ENCODE assay signal across 8 mouse cellular contexts in the genomic region with DNA sequence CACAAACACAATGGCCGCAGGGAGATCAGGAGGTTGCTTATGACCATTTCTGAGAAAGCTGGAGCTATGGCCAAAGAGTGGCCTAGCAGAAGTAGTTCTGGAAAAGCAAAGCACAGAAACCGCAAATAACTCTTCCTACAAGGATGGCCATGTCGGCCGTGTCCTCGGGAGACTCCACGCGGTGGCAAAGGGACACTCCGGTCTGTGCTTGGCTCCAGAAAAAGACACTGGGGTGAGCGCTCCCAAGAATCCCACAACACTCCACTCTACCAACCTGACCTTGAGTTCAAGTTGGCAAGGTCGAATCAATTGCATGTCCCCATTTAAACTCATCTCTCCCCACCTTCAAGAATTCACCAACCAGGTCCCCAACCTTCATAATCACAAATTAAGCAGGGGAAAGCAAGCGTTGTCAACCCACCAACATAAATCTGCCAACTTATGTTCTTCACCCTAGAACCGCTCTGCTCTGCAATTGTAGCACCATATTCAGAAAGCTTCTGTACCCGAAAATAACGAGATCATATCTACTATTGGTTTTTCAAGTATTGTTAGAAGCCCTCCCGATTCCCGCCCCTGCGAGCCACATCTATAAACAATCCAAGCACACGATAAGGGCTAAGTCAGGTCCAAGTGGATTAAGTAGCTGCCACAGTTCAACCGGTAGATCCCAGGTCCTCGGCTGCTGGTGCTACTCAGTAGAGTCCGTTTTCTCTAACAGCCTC. TPM values are rescaled to one million over a fixed set of nuclear protein-coding genes. Genes with fewer than 3 reads are reported as not detected.
DNase-seq lines count a peak whose midpoint lies in the region; ATAC-seq and TF ChIP-seq lines count a peak whose summit lies in the region.

No protein-coding gene starts in this region.

- TF ChIP-seq RAD21 in CH12.LX (IDR thresholded peaks at IDR 0.05; ENCODE audit: low read depth, low read length), result no peak

- H3K4me3 ChIP-seq in CH12.LX (replicated peaks in 1 of 3; ENCODE audit: low read depth in 2 of 3, low read length in 2 of 3, poor library complexity in 1 of 3), result peak overlapping the region in 1 of 3 experiments; percentile 84
- H3K4me3 ChIP-seq in heart, postnatal 0 days (ENCODE audit: low read depth, low read length), result peak overlapping the region; percentile 75
- H3K4me3 ChIP-seq in liver, embryonic 11.5 days (ENCODE audit: low read depth, low read length), result peak overlapping the region; percentile 93
- peak overlapping the region; percentile 97 for H3K4me3 ChIP-seq in small intestine, adult 2 months (ENCODE audit: low read depth, low read length)

- TF ChIP-seq CTCF in CH12.LX (conservative IDR thresholded peaks at IDR 0.05 in 1 of 2, IDR thresholded peaks at IDR 0.05 in 1 of 2; ENCODE audit: low read depth in 2 of 2, low read length in 2 of 2), result no peak
- peak; percentile 18; the same call in 1 of the 2 replicates for TF ChIP-seq CTCF in heart, postnatal 0 days (IDR thresholded peaks at IDR 0.05; ENCODE audit: low read depth)
- no peak for TF ChIP-seq CTCF in small intestine, adult 2 months (IDR thresholded peaks at IDR 0.05; ENCODE audit: extremely low read depth, insufficient read length, insufficient replicate concordance, low read depth, low read length)

- TF ChIP-seq EP300 in CH12.LX (IDR thresholded peaks at IDR 0.05; ENCODE audit: low read length), result no peak
- no peak for TF ChIP-seq EP300 in heart, postnatal 0 days (IDR thresholded peaks at IDR 0.05; ENCODE audit: low read depth)

- no peak for ATAC-seq in heart, postnatal 0 days (ENCODE audit: insufficient read depth, low read depth)
- no peak for ATAC-seq in liver, embryonic 11.5 days (replicated peaks; ENCODE audit: low FRiP score)
- ATAC-seq in activated CD4-positive, CD25-positive, alpha-beta regulatory T cell, adult 4 months, result no peak

- peak overlapping the region; percentile 89 for H3K4me2 ChIP-seq in CH12.LX (ENCODE audit: insufficient read depth, low read depth, poor library complexity, severe bottlenecking)
- H3K4me2 ChIP-seq in heart, postnatal 0 days (ENCODE audit: low read depth, low read length), result peak overlapping the region; percentile 100
- peak overlapping the region; percentile 98 for H3K4me2 ChIP-seq in liver, embryonic 11.5 days

- peaks cover 0 to 16% of the 10 kb centered on the region in 2 experiments; a peak in 2 of 4 replicates for H3K4me1 ChIP-seq in CH12.LX (ENCODE audit: control insufficient read depth in 1 of 2, insufficient read depth in 2 of 2)
- 0 out of 2 replicates have a peak, but pooled peaks cover 6% of the 10 kb centered on the region for H3K4me1 ChIP-seq in heart, postnatal 0 days (ENCODE audit: control insufficient read depth, insufficient read depth)
- H3K4me1 ChIP-seq in liver, embryonic 11.5 days (replicated peaks; ENCODE audit: control insufficient read depth, insufficient read depth, low read length), result peaks cover 9% of the 10 kb centered on the region
- H3K4me1 ChIP-seq in small intestine, adult 2 months (ENCODE audit: control insufficient read depth, insufficient read depth, insufficient read length, low read length), result peaks cover 5% of the 10 kb centered on the region

- dilution Hi-C loops in CH12.LX (cut with MboI; ENCODE audit: extremely low pct_ligation_motif_present, extremely low pct_unique_long_range_greater_than_20kb, low sequenced_read_pairs), result no loop called here

- in situ Hi-C loops in CH12.LX (cut with MboI; ENCODE audit: low pct_ligation_motif_present, low pct_unique_long_range_greater_than_20kb, low sequenced_read_pairs), result loop anchor here (10.0 kb wide), 1 partner anchor 48 kb away; a partner anchor contains a TSS

- no peak overlapping the region for H3K27ac ChIP-seq in CH12.LX (ENCODE audit: insufficient read depth, low read depth)
- peak overlapping the region; percentile 83; the same call in 1 of the 2 replicates for H3K27ac ChIP-seq in heart, postnatal 0 days (ENCODE audit: low read depth)
- H3K27ac ChIP-seq in liver, embryonic 11.5 days (ENCODE audit: low read depth, low read length), result peak overlapping the region; percentile 93
- peak overlapping the region; percentile 99 for H3K27ac ChIP-seq in small intestine, adult 2 months (ENCODE audit: insufficient read depth, low read depth, low read length)

- peaks cover 6% of the 10 kb centered on the region for H3K9me3 ChIP-seq in CH12.LX (replicated peaks; ENCODE audit: low read length)
- no peaks in the 10 kb centered on the region for H3K9me3 ChIP-seq in heart, postnatal 0 days (replicated peaks; ENCODE audit: control insufficient read depth, low read length)
- H3K9me3 ChIP-seq in liver, embryonic 11.5 days (ENCODE audit: control insufficient read depth, low read length), result no peaks in the 10 kb centered on the region

- H3K9ac ChIP-seq in CH12.LX (ENCODE audit: insufficient read depth, low read depth), result no peak overlapping the region
- H3K9ac ChIP-seq in heart, postnatal 0 days (replicated peaks; ENCODE audit: low read depth, low read length), result peak overlapping the region; percentile 79
- peak overlapping the region; percentile 86 for H3K9ac ChIP-seq in liver, embryonic 11.5 days (ENCODE audit: low read depth, low read length)

- H3K79me2 ChIP-seq in CH12.LX (replicated peaks; ENCODE audit: control insufficient read depth, extremely low read depth, insufficient read depth, poor library complexity, severe bottlenecking), result no peaks in the 10 kb centered on the region

- H3K36me3 ChIP-seq in CH12.LX (replicated peaks in 1 of 2; ENCODE audit: control insufficient read depth in 1 of 2, insufficient read depth in 1 of 2, low read length in 1 of 2), result no peaks in the 10 kb centered on the region
- no peaks in the 10 kb centered on the region for H3K36me3 ChIP-seq in heart, postnatal 0 days (replicated peaks; ENCODE audit: control insufficient read depth, insufficient read depth, low read length)
- H3K36me3 ChIP-seq in liver, embryonic 11.5 days (ENCODE audit: control insufficient read depth, insufficient read depth, low read length), result no peaks in the 10 kb centered on the region
- no peaks in the 10 kb centered on the region for H3K36me3 ChIP-seq in small intestine, adult 2 months (ENCODE audit: control insufficient read depth, insufficient read depth, low read length)

- peak; percentile 52 to 60 for DNase-seq in cerebellum, adult 18-20 months
- no peak for DNase-seq in cerebellum, adult 11 months
- DNase-seq in CH12.LX (ENCODE audit: extremely low read depth), result no peak
- DNase-seq in embryo, embryonic 10.5 days (ENCODE audit: low spot score), result peak; percentile 31
- DNase-seq in heart, postnatal 0 days (ENCODE audit: low spot score), result peak; percentile 19
- DNase-seq in liver, embryonic 11.5 days (ENCODE audit: low spot score), result no peak

- TF ChIP-seq POLR2A in CH12.LX (IDR thresholded peaks at IDR 0.05; ENCODE audit: low read depth, low read length), result no peak
- TF ChIP-seq POLR2A in small intestine, adult 2 months (IDR thresholded peaks at IDR 0.05; ENCODE audit: low read depth, low read length), result peak; percentile 13; the same call in 1 of the 2 replicates

- 11% methylated on average over 21 of the region's 21 CpGs for WGBS in heart, postnatal 0 days
- WGBS in liver, embryonic 11.5 days, result 13% methylated on average over 21 of the region's 21 CpGs
- 8% methylated on average over 21 of the region's 21 CpGs for WGBS in small intestine, adult 2 months

- peaks cover 20% of the 10 kb centered on the region for H3K27me3 ChIP-seq in CH12.LX (replicated peaks)
- H3K27me3 ChIP-seq in heart, postnatal 0 days (ENCODE audit: control insufficient read depth, insufficient read depth, low read length), result no peaks in the 10 kb centered on the region
- no peaks in the 10 kb centered on the region for H3K27me3 ChIP-seq in liver, embryonic 11.5 days (replicated peaks; ENCODE audit: control insufficient read depth, insufficient read depth, low read length)
- H3K27me3 ChIP-seq in small intestine, adult 2 months (ENCODE audit: control insufficient read depth, insufficient read depth, low read length), result no peaks in the 10 kb centered on the region

RNA-seq across cellular contexts. Expression of a gene that starts 1.4 kb away (rescaled TPM):
- total RNA-seq in CH12.LX (2012; rRNA removed), result 0.67 and 1.0 TPM in 2 replicates
- 0.55 and 0.68 TPM in 2 replicates for total RNA-seq in CH12.LX (2014; rRNA removed)
- polyA plus RNA-seq in CH12.LX (2012; ENCODE audit: insufficient read length, low read depth), result 1.2 and 1.3 TPM in 2 replicates
- total RNA-seq in heart, postnatal 0 days (2014; rRNA removed; ENCODE audit: low replicate concordance), result 5.6 and 8.7 TPM in 2 replicates
- 1.4 and 1.9 TPM in 2 replicates for polyA plus RNA-seq in heart, postnatal 0 days (2015; fragmentation: Nextera tagmentation; extraction: Ambion mirVana)
- polyA plus RNA-seq in liver, embryonic 11.5 days (2014; fragmentation: Nextera tagmentation; extraction: Ambion mirVana), result 9.8 and 10.9 TPM in 2 replicates
- polyA plus RNA-seq in small intestine, adult 2 months (2012; rRNA removed), result 13.7 and 62.2 TPM in 2 replicates
- polyA plus RNA-seq in activated CD4-positive, CD25-positive, alpha-beta regulatory T cell, adult 4 months (2017; shearing (Covaris generic)), result 1 to 10 TPM in 1 of 2 experiments, under 1 TPM in 1; 0.65 to 1.5 TPM

RNA-seq across cellular contexts. Expression of a gene that starts 16.8 kb away (rescaled TPM):
- total RNA-seq in CH12.LX (2012; rRNA removed), result 0.80 and 2.0 TPM in 2 replicates
- 0.70 and 0.96 TPM in 2 replicates for total RNA-seq in CH12.LX (2014; rRNA removed)
- 0.64 and 0.94 TPM in 2 replicates for polyA plus RNA-seq in CH12.LX (2012; ENCODE audit: insufficient read length, low read depth)
- total RNA-seq in heart, postnatal 0 days (2014; rRNA removed; ENCODE audit: low replicate concordance), result 2.1 and 5.9 TPM in 2 replicates
- 3.4 and 5.2 TPM in 2 replicates for polyA plus RNA-seq in heart, postnatal 0 days (2015; fragmentation: Nextera tagmentation; extraction: Ambion mirVana)
- 19.5 and 19.9 TPM in 2 replicates for polyA plus RNA-seq in liver, embryonic 11.5 days (2014; fragmentation: Nextera tagmentation; extraction: Ambion mirVana)
- polyA plus RNA-seq in small intestine, adult 2 months (2012; rRNA removed), result 8.1 and 29.1 TPM in 2 replicates
- 10 to 100 TPM; 15.5 to 17.9 TPM for polyA plus RNA-seq in activated CD4-positive, CD25-positive, alpha-beta regulatory T cell, adult 4 months (2017; shearing (Covaris generic))

RNA-seq across cellular contexts. Expression of a gene that starts 44.7 kb away (rescaled TPM):
- 20.4 TPM in 2 replicates for total RNA-seq in CH12.LX (2012; rRNA removed)
- total RNA-seq in CH12.LX (2014; rRNA removed), result 36.8 and 37.9 TPM in 2 replicates
- 27.8 and 30.1 TPM in 2 replicates for polyA plus RNA-seq in CH12.LX (2012; ENCODE audit: insufficient read length, low read depth)
- 11.1 and 13.2 TPM in 2 replicates for total RNA-seq in heart, postnatal 0 days (2014; rRNA removed; ENCODE audit: low replicate concordance)
- polyA plus RNA-seq in heart, postnatal 0 days (2015; fragmentation: Nextera tagmentation; extraction: Ambion mirVana), result 2.4 and 2.7 TPM in 2 replicates
- polyA plus RNA-seq in liver, embryonic 11.5 days (2014; fragmentation: Nextera tagmentation; extraction: Ambion mirVana), result 55.6 and 63.4 TPM in 2 replicates
- polyA plus RNA-seq in small intestine, adult 2 months (2012; rRNA removed), result 0.71 and 2.1 TPM in 2 replicates
- polyA plus RNA-seq in activated CD4-positive, CD25-positive, alpha-beta regulatory T cell, adult 4 months (2017; shearing (Covaris generic)), result 1 to 10 TPM; 6.7 to 7.1 TPM

RNA-seq across cellular contexts. Expression of a gene that starts 49.4 kb away (rescaled TPM):
- total RNA-seq in CH12.LX (2012; rRNA removed) (42.5 and 58.0 TPM in 2 replicates), CH12.LX (2014; rRNA removed) (20.1 and 22.0 TPM in 2 replicates)
- 62.4 and 64.3 TPM in 2 replicates for polyA plus RNA-seq in CH12.LX (2012; ENCODE audit: insufficient read length, low read depth)
- 4.5 and 7.7 TPM in 2 replicates for total RNA-seq in heart, postnatal 0 days (2014; rRNA removed; ENCODE audit: low replicate concordance)
- 4.8 and 7.7 TPM in 2 replicates for polyA plus RNA-seq in heart, postnatal 0 days (2015; fragmentation: Nextera tagmentation; extraction: Ambion mirVana)
- 29.5 and 34.0 TPM in 2 replicates for polyA plus RNA-seq in liver, embryonic 11.5 days (2014; fragmentation: Nextera tagmentation; extraction: Ambion mirVana)
- 2.4 and 3.0 TPM in 2 replicates for polyA plus RNA-seq in small intestine, adult 2 months (2012; rRNA removed)
- 1 to 10 TPM; 6.9 to 8.8 TPM for polyA plus RNA-seq in activated CD4-positive, CD25-positive, alpha-beta regulatory T cell, adult 4 months (2017; shearing (Covaris generic))

Comparison
In these comparisons a context has a peak if more than half of its experiments do, and no peak if none do; other contexts are left out.
1. DNase-seq: peak in cerebellum, adult 18-20 months (2 of 2), embryo, embryonic 10.5 days (single experiment) and heart, postnatal 0 days (single experiment); none in cerebellum, adult 11 months (single experiment), CH12.LX (single experiment) and liver, embryonic 11.5 days (single experiment).
2. Peak in every context shown above with its lines, with median percentiles within 50 percentile points of each other: H3K4me2 ChIP-seq.